Mouse (Mus musculus): ENCODE measurements around the gene Polg2.

GRCm38 (mm10) chr11:106766611-106767162 lies 12.7 kb downstream of the Polg2 start:
- TF ChIP-seq CTCF (IDR thresholded peaks at IDR 0.05) = no peak
- TF ChIP-seq EP300 (IDR thresholded peaks at IDR 0.05) = no peak
